Mouse (Mus musculus): ENCODE measurements around the gene 4930519G04Rik.

DNA sequence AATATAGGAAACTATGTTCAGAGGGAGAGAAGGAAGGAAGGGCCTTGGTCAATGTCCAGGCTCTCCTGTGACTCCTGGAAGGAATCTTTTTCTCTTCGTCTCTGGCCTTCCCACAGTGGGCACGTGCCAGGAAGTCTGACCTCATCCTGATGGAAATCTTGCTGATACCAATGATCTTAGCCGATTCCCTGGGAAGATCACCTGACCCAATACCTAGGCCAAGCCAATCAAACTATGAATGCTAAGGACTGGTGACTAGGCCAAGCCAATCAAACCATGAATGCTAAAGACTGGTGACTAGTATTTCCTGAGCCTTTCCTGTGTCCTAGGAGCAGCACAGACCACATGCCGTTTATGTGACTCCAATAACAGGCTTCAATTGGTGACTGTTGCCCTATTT lies 60.2 kb downstream of the 4930519G04Rik start:
- TF ChIP-seq CTCF (IDR thresholded peaks at IDR 0.05; ENCODE audit: low read depth) (no peak), EP300 (optimal IDR thresholded peaks at IDR 0.05) (no peak)

Data from stomach, postnatal 0 days (tissue).